Mouse (Mus musculus) brown adipose tissue, adult 24 weeks (tissue): ENCODE data around the gene Ampd1. TPM values are rescaled to one million over a fixed set of nuclear protein-coding genes. Genes with fewer than 3 reads are reported as not detected.
"Not testable (repeated sequence)": the region's sequence is repeated elsewhere in the genome, so short reads cannot be mapped to it uniquely, and the experiment has no call there.

Source experiments
- H3K27ac ChIP-seq: fragments of 200-500 bp; replicated peaks from 2 replicates; pipeline ENCODE4 v1.5.1; 2012; ENCODE audit warnings: low read depth, mild to moderate bottlenecking, low read length
- H3K4me1 ChIP-seq: fragments of 200-500 bp; 2 replicates; pipeline ENCODE4 v1.6.1; 2012; ENCODE audit warnings: low read length, mixed read lengths; ENCODE audit not compliant: control insufficient read depth, insufficient read depth, insufficient read length
- H3K4me3 ChIP-seq: fragments of 200-500 bp; 2 replicates; pipeline ENCODE4 v1.5.1; 2012; ENCODE audit warnings: low read depth, mild to moderate bottlenecking, low read length, moderate library complexity; ENCODE audit not compliant: insufficient read depth
- polyA plus RNA-seq: library from polyadenylated mRNA; stranded (reverse); fragments of >200 nt; gene quantifications from 2 replicates; pipeline ENCODE4 v1.2.4, GENCODE M21; 2012; ENCODE audit not compliant: missing spikeins, insufficient read depth, insufficient read length

The Ampd1 gene
- polyA plus RNA-seq, 1 experiment = 6.9 TPM

DNA sequence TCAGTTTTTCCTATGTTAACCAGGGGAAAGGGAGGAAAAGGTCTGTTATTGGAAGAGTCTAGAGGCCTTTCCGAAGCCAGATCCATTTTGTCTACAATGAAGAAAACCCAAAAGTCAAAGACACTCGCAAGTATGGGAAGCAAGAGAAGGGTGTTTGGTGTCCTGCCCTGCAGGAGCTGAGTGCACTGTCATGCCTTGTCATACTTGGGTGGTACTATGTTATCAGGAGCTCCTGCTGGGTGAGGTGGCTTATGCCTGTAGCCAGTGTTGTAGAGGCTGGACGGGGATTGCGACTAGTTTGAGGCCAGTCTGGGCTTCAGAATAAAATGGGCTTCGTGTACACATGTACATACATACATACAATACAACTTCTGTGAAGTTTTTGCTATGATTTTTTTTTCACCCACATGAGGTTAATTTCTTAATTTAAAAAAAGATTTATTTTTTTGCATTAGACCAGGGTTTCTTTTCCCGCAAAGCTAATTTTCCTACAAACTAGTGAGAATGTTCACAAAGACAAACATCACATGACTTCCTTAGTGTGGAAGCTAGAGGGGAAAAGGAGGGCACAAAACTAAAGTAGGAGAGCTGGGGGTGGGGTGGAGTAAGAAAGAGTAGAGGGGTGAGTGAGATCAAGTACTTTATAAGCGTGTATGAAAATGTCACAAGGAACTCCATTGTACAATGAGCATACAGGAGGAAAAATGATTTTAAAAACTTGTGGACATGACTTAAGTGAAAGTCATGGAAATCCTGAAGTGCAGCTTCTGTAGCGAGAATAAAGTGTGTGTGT, 55.7 kb downstream of the Ampd1 start:
- H3K4me3 ChIP-seq = no peak overlapping the region
- peaks cover 8% of the 10 kb centered on the region for H3K4me1 ChIP-seq
- H3K27ac ChIP-seq = peak overlapping the region; percentile 57

DNA sequence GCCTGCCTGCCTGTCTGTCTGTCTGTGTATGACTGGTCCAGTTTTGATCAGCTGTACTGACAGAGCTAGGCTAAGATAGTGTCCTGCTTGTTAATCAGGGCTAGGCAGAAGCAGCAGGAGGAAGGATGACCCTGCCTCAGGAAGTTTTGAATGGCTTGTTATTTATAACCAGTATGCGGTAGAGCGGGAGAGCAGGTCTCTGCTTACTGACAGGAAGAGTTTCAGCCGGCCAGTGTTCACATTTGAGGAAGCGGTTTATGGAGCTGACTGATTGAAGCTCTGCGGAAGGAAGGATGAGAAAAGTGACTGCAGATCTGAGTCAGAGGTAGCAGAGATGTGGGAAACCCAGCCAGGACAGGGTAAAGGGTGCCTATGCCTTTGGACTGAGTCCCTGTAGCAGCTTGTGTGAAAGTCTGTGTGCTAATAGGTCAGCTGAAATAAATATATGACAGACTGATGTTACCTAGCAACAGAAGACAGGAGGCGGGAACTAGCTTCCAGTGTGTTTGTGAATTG, 56.5 kb downstream of the Ampd1 start:
- Histone ChIP-seq H3K27ac (peak overlapping the region; percentile 57; the same call in 1 of the 2 replicates), H3K4me3 (no peak overlapping the region; the same call in 1 of the 2 replicates), H3K4me1 (peaks cover 8% of the 10 kb centered on the region)

DNA sequence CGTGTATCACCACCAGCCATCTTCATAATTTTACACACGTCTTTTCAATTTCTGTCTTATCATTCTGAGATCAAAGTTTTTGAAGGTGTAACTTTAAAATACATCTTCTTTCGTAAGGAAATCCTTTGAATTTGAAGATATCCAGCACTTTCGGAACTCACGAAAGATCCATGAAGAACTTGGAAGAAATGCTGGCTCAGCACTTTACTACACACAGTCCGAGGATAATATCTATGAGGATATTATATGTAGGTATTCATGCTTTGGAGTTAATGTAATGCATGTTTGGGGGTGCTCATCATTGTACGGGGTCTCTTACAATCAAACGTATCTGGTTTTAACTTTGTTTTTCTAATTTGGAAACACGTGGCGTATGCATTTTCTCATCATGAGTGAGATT, 59.3 kb downstream of the Ampd1 start:
- H3K4me1 ChIP-seq = peaks cover 6% of the 10 kb centered on the region; the same call in 1 of the 2 replicates

DNA sequence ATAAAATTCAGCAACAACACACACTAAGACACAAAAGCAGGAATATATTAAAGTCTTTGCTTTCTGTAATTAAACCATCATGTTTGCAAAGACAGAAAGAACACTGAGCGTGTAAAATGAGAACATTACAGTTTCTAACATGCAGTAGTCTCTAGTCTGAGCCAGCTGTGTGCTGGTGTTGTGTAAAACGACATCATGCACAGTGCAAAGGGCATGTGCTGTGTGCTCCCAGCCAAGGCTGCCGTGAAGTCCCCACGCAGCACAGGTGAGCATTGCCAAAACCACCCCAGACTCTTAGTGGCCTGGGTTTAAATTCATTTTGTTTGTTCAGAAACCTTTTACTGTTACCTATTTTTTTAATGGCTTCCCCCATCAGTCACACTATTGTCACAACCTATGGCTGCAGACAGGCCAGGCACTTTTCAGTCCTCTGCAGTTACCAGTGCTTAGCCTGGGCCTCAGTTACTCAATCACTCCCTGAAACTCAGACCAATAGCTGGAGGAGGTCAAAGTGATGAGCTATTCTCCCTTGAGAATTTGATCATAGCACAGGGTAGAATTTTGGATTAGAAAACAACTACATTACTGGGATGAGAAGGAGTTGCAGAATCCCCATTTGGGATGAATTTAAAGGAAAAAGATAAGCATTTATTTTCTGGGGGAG, 62.7 kb downstream of the Ampd1 start:
- no peak overlapping the region for H3K4me3 ChIP-seq
- peaks cover 4% of the 10 kb centered on the region; the same call in 1 of the 2 replicates for H3K4me1 ChIP-seq
- H3K27ac ChIP-seq = no peak overlapping the region

More for the DNA sequence above, 59.3 kb downstream of the Ampd1 start:
- Histone ChIP-seq H3K27ac (no peak overlapping the region), H3K4me3 (no peak overlapping the region)

DNA sequence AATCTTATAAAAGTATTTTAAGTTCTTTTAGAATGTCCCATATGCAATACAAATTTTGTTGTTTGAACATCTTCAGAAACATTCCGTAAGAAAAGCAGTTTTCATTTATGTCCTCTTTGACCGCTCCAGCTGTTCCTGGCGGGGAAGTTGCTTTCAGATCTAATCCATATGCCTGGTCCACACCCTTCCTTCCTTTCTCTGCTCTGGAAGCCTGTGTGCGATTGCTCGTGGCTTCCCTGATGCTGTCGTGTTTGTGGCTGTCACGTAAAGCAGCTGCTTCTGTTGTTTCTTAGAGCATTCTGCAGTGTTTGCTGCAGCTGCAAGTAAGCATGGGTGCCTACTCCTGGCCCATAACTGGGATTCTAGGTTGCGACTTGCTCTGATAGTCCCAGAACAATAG, 65.2 kb downstream of the Ampd1 start:
- H3K4me1 ChIP-seq = peaks cover 5% of the 10 kb centered on the region; the same call in 1 of the 2 replicates
- H3K4me3 ChIP-seq = peak overlapping the region; percentile 17; the same call in 1 of the 2 replicates
- H3K27ac ChIP-seq = peak overlapping the region; percentile 50; the same call in 1 of the 2 replicates

DNA sequence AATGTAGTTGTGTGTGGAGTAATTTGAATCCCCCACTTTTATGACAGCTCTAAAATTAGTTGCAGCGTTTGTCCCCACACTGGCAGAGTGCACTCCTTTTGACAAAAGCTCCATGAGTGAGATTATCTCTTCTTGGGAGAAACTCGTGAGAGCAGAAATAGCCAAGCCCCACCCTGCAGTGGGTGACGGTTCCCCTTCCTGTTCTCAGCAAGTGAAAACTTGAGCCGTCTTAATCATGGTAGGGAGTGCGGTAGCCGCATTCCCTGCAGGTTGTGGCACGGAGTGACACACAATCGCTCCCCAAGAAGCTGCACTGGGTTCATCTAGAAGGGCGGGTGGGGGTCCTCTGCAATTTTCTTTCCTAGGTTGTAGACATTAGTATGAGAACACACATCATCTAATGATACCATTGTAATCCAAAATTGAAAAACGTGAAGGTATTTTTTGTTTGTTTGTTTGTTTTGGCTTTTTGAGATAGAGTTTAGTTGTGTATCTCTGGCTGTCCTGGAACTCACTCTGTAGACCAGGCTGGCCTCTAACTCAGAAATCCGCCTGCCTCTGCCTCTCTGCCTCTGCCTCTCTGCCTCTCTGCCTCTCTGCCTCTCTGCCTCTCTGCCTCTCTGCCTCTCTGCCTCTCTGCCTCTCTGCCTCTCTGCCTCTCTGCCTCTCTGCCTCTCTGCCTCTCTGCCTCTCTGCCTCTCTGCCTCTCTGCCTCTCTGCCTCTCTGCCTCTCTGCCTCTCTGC, 66.5 kb downstream of the Ampd1 start:
- Histone ChIP-seq H3K27ac (peak overlapping the region; percentile 50), H3K4me3 (peak overlapping the region; percentile 44)
- not testable (repeated sequence) for H3K4me1 ChIP-seq

DNA sequence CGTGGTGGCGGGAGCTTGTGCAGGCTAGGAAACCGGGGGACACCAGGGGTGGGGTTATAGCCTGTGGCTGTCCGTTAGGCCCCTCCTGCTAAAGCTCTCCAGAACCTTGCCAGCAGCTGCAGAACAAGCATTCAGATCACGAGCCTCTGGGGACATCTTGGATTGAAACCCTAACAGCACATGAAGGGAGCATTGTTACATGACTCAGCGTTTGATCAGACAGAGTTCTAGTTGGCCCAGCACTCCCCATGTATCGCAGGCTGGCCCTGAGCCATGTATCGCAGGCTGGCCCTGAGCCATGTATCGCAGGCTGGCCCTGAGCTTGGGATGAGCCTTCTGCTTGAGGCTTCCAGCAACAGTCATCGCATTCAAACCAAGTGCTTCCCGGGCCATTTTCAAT, 67.5 kb downstream of the Ampd1 start:
- no peak overlapping the region for H3K4me3 ChIP-seq
- no peak overlapping the region for H3K27ac ChIP-seq
- peaks cover 5% of the 10 kb centered on the region; the same call in 1 of the 2 replicates for H3K4me1 ChIP-seq

DNA sequence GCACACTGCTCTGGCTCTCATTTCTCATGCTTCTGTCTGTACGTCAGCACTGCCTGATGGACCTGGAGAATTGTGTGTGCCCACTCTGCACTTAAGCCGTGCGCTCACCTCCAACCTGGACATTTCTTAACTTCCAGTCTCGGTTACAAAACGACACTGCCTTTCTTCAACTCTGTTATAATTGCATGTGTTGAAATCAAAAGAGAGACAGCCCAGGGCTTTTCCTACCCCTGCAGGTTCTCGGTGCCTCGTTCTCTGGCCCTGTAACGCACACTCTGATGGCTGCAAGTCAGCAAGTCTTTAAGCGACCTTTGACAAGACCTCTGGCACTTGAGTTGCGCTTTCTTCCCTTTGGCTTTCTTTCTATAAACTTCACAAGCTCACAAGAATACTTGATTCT, 68.6 kb downstream of the Ampd1 start:
- Histone ChIP-seq H3K4me3 (no peak overlapping the region), H3K4me1 (peaks cover 5% of the 10 kb centered on the region; the same call in 1 of the 2 replicates), H3K27ac (no peak overlapping the region)

DNA sequence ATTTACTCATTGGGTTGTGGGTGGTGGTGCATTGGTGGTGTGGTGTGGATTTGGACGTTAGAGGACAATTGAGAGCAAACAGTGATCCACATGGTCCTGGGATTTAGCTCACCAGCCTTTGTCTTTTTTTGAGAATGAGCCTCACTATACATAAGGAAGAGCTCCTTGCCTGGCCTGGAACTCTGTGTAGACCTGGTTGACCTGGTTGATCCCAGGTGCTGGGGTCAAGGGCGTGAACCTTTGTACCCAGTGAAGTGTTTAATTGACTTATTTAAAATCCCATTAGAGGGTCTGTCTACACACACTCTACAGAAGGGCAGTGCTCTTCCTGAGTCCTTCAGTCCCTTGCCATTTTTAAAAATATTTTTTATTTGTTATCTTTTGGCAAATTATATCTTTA, 71.5 kb downstream of the Ampd1 start:
- H3K27ac ChIP-seq = no peak overlapping the region
- peaks cover 5% of the 10 kb centered on the region; the same call in 1 of the 2 replicates for H3K4me1 ChIP-seq
- H3K4me3 ChIP-seq = no peak overlapping the region

DNA sequence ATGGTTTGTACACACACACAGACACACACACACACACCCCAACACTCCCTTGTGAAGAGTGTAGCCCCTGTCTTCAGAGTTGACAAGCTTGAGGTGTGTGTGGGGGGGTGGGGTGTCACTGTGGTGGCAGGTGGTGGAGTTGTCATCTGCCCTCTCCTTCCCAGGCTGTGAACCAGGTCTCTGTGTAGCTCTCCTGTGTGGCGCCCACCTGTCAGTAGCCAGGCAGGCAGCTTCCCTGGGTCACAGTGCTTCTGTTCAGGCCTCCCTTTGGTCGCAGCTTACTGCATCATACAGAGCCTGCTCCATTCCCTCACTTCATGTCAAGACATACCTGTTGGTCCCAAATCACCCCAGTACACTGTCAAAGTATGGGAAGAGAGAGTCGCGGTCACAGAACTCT, 72.0 kb downstream of the Ampd1 start:
- Histone ChIP-seq H3K4me1 (peaks cover 5% of the 10 kb centered on the region; the same call in 1 of the 2 replicates), H3K27ac (no peak overlapping the region), H3K4me3 (no peak overlapping the region)

DNA sequence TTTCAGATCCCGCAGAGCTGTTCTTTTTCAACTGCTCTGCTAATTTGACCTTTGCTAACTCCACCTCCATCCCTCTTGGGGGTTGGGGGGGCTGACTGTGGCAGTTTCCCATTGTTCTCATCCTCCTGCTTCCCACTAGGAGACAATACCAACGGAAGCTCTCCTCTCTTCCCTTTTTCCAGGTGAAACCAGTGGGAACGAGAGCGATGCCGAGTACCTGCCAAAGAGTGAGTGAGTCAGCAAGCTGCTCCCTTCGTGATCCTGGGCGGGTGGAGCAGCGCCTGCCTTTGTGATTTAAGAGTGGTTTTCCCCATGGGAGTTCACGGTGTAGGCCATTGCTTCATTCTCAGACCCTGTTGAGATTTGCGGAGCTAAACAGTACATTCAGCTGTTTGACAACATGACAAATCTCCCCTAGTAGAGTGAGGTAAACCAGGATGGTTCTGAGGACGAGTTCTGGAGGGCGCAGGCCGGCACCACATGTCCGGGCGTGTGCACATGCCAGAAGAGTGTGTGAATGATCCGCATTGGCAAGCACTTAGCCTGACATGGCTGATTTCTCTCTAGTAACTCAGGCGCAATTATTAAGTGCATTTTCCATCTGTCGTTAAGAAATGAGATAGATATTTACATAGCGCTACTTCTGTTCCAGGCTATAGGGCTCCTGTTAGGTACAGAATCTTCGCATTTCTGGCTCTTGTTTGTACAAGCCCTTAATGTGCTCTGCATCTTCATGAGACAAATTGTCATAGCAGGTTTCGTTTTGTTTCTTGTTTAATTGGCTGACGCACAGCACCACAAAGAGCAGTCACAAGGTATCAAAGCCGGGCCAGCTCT, 72.7 kb downstream of the Ampd1 start:
- Histone ChIP-seq H3K27ac (no peak overlapping the region), H3K4me1 (peaks cover 2% of the 10 kb centered on the region; the same call in 1 of the 2 replicates), H3K4me3 (no peak overlapping the region)

DNA sequence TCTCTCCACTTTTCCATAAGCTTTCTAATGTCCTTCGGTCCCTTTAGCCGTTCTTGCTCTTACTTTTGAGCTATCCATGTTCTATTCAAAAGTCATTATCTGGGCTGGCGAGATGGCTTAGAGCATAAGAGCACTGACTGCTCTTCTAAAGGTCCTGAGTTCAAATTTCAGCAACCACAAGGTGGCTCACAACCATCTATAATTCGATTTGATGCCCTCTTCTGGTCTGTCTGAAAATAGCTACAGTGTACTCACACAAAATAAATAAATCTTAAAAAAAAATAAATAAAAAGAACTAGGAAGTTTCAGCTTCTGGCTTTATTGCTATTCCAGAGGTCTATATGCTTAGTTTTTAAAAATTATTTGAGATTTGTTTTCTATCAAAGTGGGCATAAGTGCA, 74.0 kb downstream of the Ampd1 start:
- Histone ChIP-seq H3K4me3 (no peak overlapping the region), H3K27ac (no peak overlapping the region), H3K4me1 (no peaks in the 10 kb centered on the region; the same call in 1 of the 2 replicates)

DNA sequence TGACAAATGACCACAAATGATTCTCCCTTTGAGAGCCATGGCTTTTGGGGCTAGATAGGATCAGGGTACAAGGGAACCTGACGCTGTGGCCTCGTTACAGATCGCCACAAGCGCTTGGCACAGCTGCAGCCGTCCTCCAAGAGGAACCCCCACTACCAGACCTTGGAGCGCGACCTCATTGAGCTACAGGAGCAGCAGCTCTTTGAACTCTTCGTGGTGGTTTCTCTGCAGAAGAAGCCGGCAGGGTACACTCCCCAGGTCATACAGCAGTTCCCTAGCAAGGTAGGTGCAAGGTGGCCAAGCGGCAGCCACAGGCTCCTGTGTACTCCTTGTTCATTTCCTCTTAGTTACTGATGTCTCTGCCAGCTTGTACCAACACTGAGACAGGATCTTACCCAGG, 75.1 kb downstream of the Ampd1 start:
- Histone ChIP-seq H3K27ac (no peak overlapping the region), H3K4me1 (no peaks in the 10 kb centered on the region; the same call in 1 of the 2 replicates)

More for the DNA sequence above, 75.1 kb downstream of the Ampd1 start:
- no peak overlapping the region for H3K4me3 ChIP-seq
